Mouse (Mus musculus) thymus, adult 2 months (tissue): ENCODE data around the gene Gpr18.

ENCODE experiments used
- CTCF ChIP-seq: fragments of 200-500 bp; IDR thresholded peaks from 2 replicates; pipeline ENCODE4 v1.5.1; 2012; ENCODE audit warnings: mild to moderate bottlenecking, control low read depth, low read length, moderate library complexity, borderline replicate concordance; ENCODE audit not compliant: control insufficient read depth, poor library complexity, insufficient read depth; ENCODE audit errors: extremely low read depth
- POLR2A ChIP-seq: fragments of 200-500 bp; IDR thresholded peaks from 2 replicates; pipeline ENCODE4 v1.6.1; 2012; ENCODE audit warnings: mild to moderate bottlenecking, low read length, control low read depth, moderate library complexity; ENCODE audit not compliant: control insufficient read depth, poor library complexity, insufficient read depth; ENCODE audit errors: extremely low read depth

- TF ChIP-seq CTCF (no peak), POLR2A (no peak)
These were observed 5.7 kb downstream of the Gpr18 start for GRCm38 (mm10) chr14:121909868-121910267.
